Mouse (Mus musculus): ENCODE results near the gene Gpr26. TPM values are rescaled to one million over a fixed set of nuclear protein-coding genes. Genes with fewer than 3 reads are reported as not detected.

Gpr26 gene
- polyA plus RNA-seq (2015; fragmentation: Nextera tagmentation; extraction: Ambion mirVana): 0.01 TPM in 1 of 2 replicates, not detected in the other

- ATAC-seq (ENCODE audit: insufficient number of reproducible peaks, low FRiP score, low TSS enrichment, low read depth): peak; percentile 44; the same call in 1 of the 2 replicates
- Histone ChIP-seq H3K4me2 (replicated peaks) (peak within 1 kb of the TSS; percentile 39), H3K27me3 (peaks cover 69% of the 10 kb centered on the region), H3K9me3 (replicated peaks) (no peaks in the 10 kb centered on the region), H3K36me3 (no peaks in the 10 kb centered on the region), H3K4me1 (peaks cover 11% of the 10 kb centered on the region), H3K9ac (no peak within 1 kb of the TSS), H3K27ac (replicated peaks) (no peak within 1 kb of the TSS), H3K4me3 (replicated peaks) (peak within 1 kb of the TSS; percentile 18)
- WGBS: 2% methylated on average over 30 of the region's 32 CpGs
These were observed at the start of gene Gpr26 for GRCm38 (mm10) chr7:131966023-131966915. TSS of gene Gpr26 (plus strand) at chr7:131966460.

- H3K4me1 ChIP-seq: no peaks in the 10 kb centered on the region
- H3K9ac ChIP-seq: no peak overlapping the region
- no peaks in the 10 kb centered on the region for H3K27me3 ChIP-seq
- no peaks in the 10 kb centered on the region for H3K9me3 ChIP-seq (replicated peaks)
- WGBS: 48% methylated on average over 7 of the region's 7 CpGs
- no peaks in the 10 kb centered on the region for H3K36me3 ChIP-seq
- no peak overlapping the region for H3K27ac ChIP-seq (replicated peaks)
- no peak for ATAC-seq (ENCODE audit: insufficient number of reproducible peaks, low FRiP score, low TSS enrichment, low read depth)
- H3K4me3 ChIP-seq (replicated peaks): no peak overlapping the region
- no peak overlapping the region for H3K4me2 ChIP-seq (replicated peaks)
These were observed 48.9 kb upstream of the Gpr26 start for GRCm38 (mm10) chr7:131917384-131917783.

GRCm38 (mm10) chr7:131927288-131928050, 38.8 kb upstream of the Gpr26 start:
- Histone ChIP-seq H3K9me3 (replicated peaks) (no peaks in the 10 kb centered on the region), H3K36me3 (no peaks in the 10 kb centered on the region), H3K27ac (replicated peaks) (no peak overlapping the region), H3K4me1 (no peaks in the 10 kb centered on the region), H3K4me2 (replicated peaks) (no peak overlapping the region), H3K9ac (no peak overlapping the region), H3K4me3 (replicated peaks) (no peak overlapping the region), H3K27me3 (no peaks in the 10 kb centered on the region)
- ATAC-seq (ENCODE audit: insufficient number of reproducible peaks, low FRiP score, low TSS enrichment, low read depth): no peak
- 37% methylated on average over 9 of the region's 9 CpGs for WGBS

- Histone ChIP-seq H3K27me3 (no peaks in the 10 kb centered on the region), H3K9ac (no peak overlapping the region), H3K9me3 (replicated peaks) (no peaks in the 10 kb centered on the region), H3K27ac (replicated peaks) (no peak overlapping the region), H3K36me3 (no peaks in the 10 kb centered on the region), H3K4me2 (replicated peaks) (no peak overlapping the region), H3K4me1 (no peaks in the 10 kb centered on the region), H3K4me3 (replicated peaks) (no peak overlapping the region)
- ATAC-seq (ENCODE audit: insufficient number of reproducible peaks, low FRiP score, low TSS enrichment, low read depth): no peak
- WGBS: 75% methylated on average over 3 of the region's 3 CpGs
These were observed 28.6 kb upstream of the Gpr26 start for GRCm38 (mm10) chr7:131937611-131938010.

GRCm38 (mm10) chr7:131951131-131951530, 15.1 kb upstream of the Gpr26 start:
- no peaks in the 10 kb centered on the region for H3K36me3 ChIP-seq
- peaks cover 7% of the 10 kb centered on the region for H3K27me3 ChIP-seq
- no peak overlapping the region for H3K9ac ChIP-seq
- 60% methylated on average over 5 of the region's 5 CpGs for WGBS
- H3K9me3 ChIP-seq (replicated peaks): no peaks in the 10 kb centered on the region
- ATAC-seq (ENCODE audit: insufficient number of reproducible peaks, low FRiP score, low TSS enrichment, low read depth): no peak
- H3K27ac ChIP-seq (replicated peaks): no peak overlapping the region
- no peak overlapping the region for H3K4me3 ChIP-seq (replicated peaks)
- no peaks in the 10 kb centered on the region for H3K4me1 ChIP-seq
- H3K4me2 ChIP-seq (replicated peaks): no peak overlapping the region

GRCm38 (mm10) chr7:131953402-131953801, 12.9 kb upstream of the Gpr26 start:
- H3K9ac ChIP-seq: no peak overlapping the region
- H3K27me3 ChIP-seq: peaks cover 7% of the 10 kb centered on the region
- no peak for ATAC-seq (ENCODE audit: insufficient number of reproducible peaks, low FRiP score, low TSS enrichment, low read depth)
- no peaks in the 10 kb centered on the region for H3K36me3 ChIP-seq
- no peak overlapping the region for H3K27ac ChIP-seq (replicated peaks)
- no peak overlapping the region for H3K4me2 ChIP-seq (replicated peaks)
- no peak overlapping the region for H3K4me3 ChIP-seq (replicated peaks)
- H3K9me3 ChIP-seq (replicated peaks): no peaks in the 10 kb centered on the region
- H3K4me1 ChIP-seq: no peaks in the 10 kb centered on the region
- WGBS: 47% methylated on average over 3 of the region's 3 CpGs

- no peaks in the 10 kb centered on the region for H3K9me3 ChIP-seq (replicated peaks)
- H3K27ac ChIP-seq (replicated peaks): no peak overlapping the region
- H3K9ac ChIP-seq: no peak overlapping the region
- WGBS: 50% methylated on average over 1 of the region's 1 CpGs
- H3K36me3 ChIP-seq: no peaks in the 10 kb centered on the region
- no peak overlapping the region for H3K4me2 ChIP-seq (replicated peaks)
- H3K4me1 ChIP-seq: no peaks in the 10 kb centered on the region
- no peak overlapping the region for H3K4me3 ChIP-seq (replicated peaks)
- ATAC-seq (ENCODE audit: insufficient number of reproducible peaks, low FRiP score, low TSS enrichment, low read depth): no peak
- 0 out of 2 replicates have a peak, but pooled peaks cover 6% of the 10 kb centered on the region for H3K27me3 ChIP-seq
These were observed 7.6 kb upstream of the Gpr26 start for GRCm38 (mm10) chr7:131958705-131959104.

- H3K4me1 ChIP-seq: no peaks in the 10 kb centered on the region
- 19% methylated on average over 6 of the region's 6 CpGs for WGBS
- no peak overlapping the region for H3K4me3 ChIP-seq (replicated peaks)
- no peaks in the 10 kb centered on the region for H3K9me3 ChIP-seq (replicated peaks)
- ATAC-seq (ENCODE audit: insufficient number of reproducible peaks, low FRiP score, low TSS enrichment, low read depth): no peak
- no peak overlapping the region for H3K9ac ChIP-seq
- H3K36me3 ChIP-seq: no peaks in the 10 kb centered on the region
- no peak overlapping the region for H3K4me2 ChIP-seq (replicated peaks)
- H3K27me3 ChIP-seq: peaks cover 18% of the 10 kb centered on the region
- no peak overlapping the region for H3K27ac ChIP-seq (replicated peaks)
These were observed 5.7 kb upstream of the Gpr26 start for GRCm38 (mm10) chr7:131960551-131960950.

- peak overlapping the region; percentile 18 for H3K4me3 ChIP-seq (replicated peaks)
- H3K4me2 ChIP-seq (replicated peaks): peak overlapping the region; percentile 39
- no peaks in the 10 kb centered on the region for H3K36me3 ChIP-seq
- peaks cover 11% of the 10 kb centered on the region for H3K4me1 ChIP-seq
- no peaks in the 10 kb centered on the region for H3K9me3 ChIP-seq (replicated peaks)
- no peak overlapping the region for H3K27ac ChIP-seq (replicated peaks)
- WGBS: 8% methylated on average over 56 of the region's 57 CpGs
- no peak for ATAC-seq (ENCODE audit: insufficient number of reproducible peaks, low FRiP score, low TSS enrichment, low read depth)
- H3K9ac ChIP-seq: no peak overlapping the region
- peaks cover 69% of the 10 kb centered on the region for H3K27me3 ChIP-seq
These were observed 745 bp downstream of the Gpr26 start for GRCm38 (mm10) chr7:131966916-131967494.

- H3K9ac ChIP-seq: no peak overlapping the region
- 48% methylated on average over 3 of the region's 3 CpGs for WGBS
- no peak for ATAC-seq (ENCODE audit: insufficient number of reproducible peaks, low FRiP score, low TSS enrichment, low read depth)
- peaks cover 54% of the 10 kb centered on the region for H3K27me3 ChIP-seq
- no peak overlapping the region for H3K4me3 ChIP-seq (replicated peaks)
- no peaks in the 10 kb centered on the region for H3K9me3 ChIP-seq (replicated peaks)
- H3K4me1 ChIP-seq: peaks cover 11% of the 10 kb centered on the region
- no peaks in the 10 kb centered on the region for H3K36me3 ChIP-seq
- no peak overlapping the region for H3K27ac ChIP-seq (replicated peaks)
- no peak overlapping the region for H3K4me2 ChIP-seq (replicated peaks)
These were observed 4.0 kb downstream of the Gpr26 start for GRCm38 (mm10) chr7:131970255-131970654.

GRCm38 (mm10) chr7:131975867-131976266, 9.6 kb downstream of the Gpr26 start:
- WGBS: 59% methylated on average over 6 of the region's 6 CpGs

More at GRCm38 (mm10) chr7:131975867-131976266, 9.6 kb downstream of the Gpr26 start:
- no peak overlapping the region for H3K27ac ChIP-seq (replicated peaks)
- H3K27me3 ChIP-seq: peaks cover 5% of the 10 kb centered on the region; the same call in 1 of the 2 replicates
- no peak overlapping the region for H3K4me3 ChIP-seq (replicated peaks)
- no peaks in the 10 kb centered on the region for H3K9me3 ChIP-seq (replicated peaks)
- ATAC-seq (ENCODE audit: insufficient number of reproducible peaks, low FRiP score, low TSS enrichment, low read depth): no peak
- no peaks in the 10 kb centered on the region for H3K36me3 ChIP-seq
- H3K9ac ChIP-seq: no peak overlapping the region
- H3K4me1 ChIP-seq: no peaks in the 10 kb centered on the region
- no peak overlapping the region for H3K4me2 ChIP-seq (replicated peaks)
